8 mouse cellular contexts compared by ENCODE assay signal in genomic region chr7:139068182-139068623, GRCm38 (mm10). TPM values are rescaled to one million over a fixed set of nuclear protein-coding genes. Genes with fewer than 3 reads are reported as not detected.
A peak's percentile ranks its signal among the peaks of the same experiment; 100 is the strongest.
DNase-seq lines count a peak whose midpoint lies in the region; ATAC-seq and TF ChIP-seq lines count a peak whose summit lies in the region.

No protein-coding gene starts in this region.

- no peak overlapping the region for H3K4me3 ChIP-seq in limb, embryonic 11.5 days (ENCODE audit: low read depth, low read length)

- WGBS in limb, embryonic 11.5 days = 0% methylated on average over 2 of the region's 2 CpGs

- H3K27ac ChIP-seq in limb, embryonic 11.5 days (replicated peaks; ENCODE audit: low read depth, low read length) = no peak overlapping the region

- H3K36me3 ChIP-seq in limb, embryonic 11.5 days (ENCODE audit: control insufficient read depth, insufficient read depth, low read length) = no peaks in the 10 kb centered on the region

- H3K4me1 ChIP-seq in limb, embryonic 11.5 days (ENCODE audit: control insufficient read depth, insufficient read depth, low read length) = no peaks in the 10 kb centered on the region

- ATAC-seq in Patski = peak; percentile 78
- 0 out of 2 replicates have a peak, but pooled peaks have one; percentile 65 for ATAC-seq in limb, embryonic 11.5 days (ENCODE audit: insufficient number of reproducible peaks, low FRiP score, low TSS enrichment, low read depth)

- no peak overlapping the region for H3K9ac ChIP-seq in limb, embryonic 11.5 days (ENCODE audit: low read length)

- in situ Hi-C loops in Patski (cut with MboI; ENCODE audit: low pct_unique_long_range_greater_than_20kb) = no loop called here

- POLR2A ChIA-PET in Patski (lab: Charles Lee) = no interaction called here

- H3K27me3 ChIP-seq in Patski = peaks cover 4% of the 10 kb centered on the region
- no peaks in the 10 kb centered on the region for H3K27me3 ChIP-seq in limb, embryonic 11.5 days (ENCODE audit: control insufficient read depth, insufficient read depth, low read length)

- H3K4me2 ChIP-seq in limb, embryonic 11.5 days (ENCODE audit: low read depth, severe bottlenecking) = no peak overlapping the region

- H3K9me3 ChIP-seq in limb, embryonic 11.5 days (ENCODE audit: control insufficient read depth, low read length) = no peaks in the 10 kb centered on the region

- DNase-seq in 416B (ENCODE audit: low read depth) (peak; percentile 74), Patski (ENCODE audit: low read depth, low spot score) (peak; percentile 24)
- DNase-seq in cerebellum, postnatal 10 days = peak; percentile 92 to 95
- peak; percentile 84 to 87 for DNase-seq in frontal cortex, postnatal 36 days (ENCODE audit: low spot score in 2 of 2)
- DNase-seq in kidney, adult 18-20 months = peak; percentile 70
- DNase-seq in limb, embryonic 11.5 days (ENCODE audit: low spot score) = peak; percentile 89
- DNase-seq in natural killer cell, adult 2 months (ENCODE audit: low spot score in 2 of 2) = peak; percentile 32
- peak; percentile 89 for DNase-seq in testis, postnatal 10 days (ENCODE audit: low spot score)

- CTCF ChIA-PET in Patski (lab: Charles Lee) = interaction anchor here (0.6 to 1.6 kb wide), 4 partner anchors 10 to 157 kb away, joined by 3 to 6 read pairs (median 4); no protein-coding TSS in a partner anchor

- peak; percentile 89 for TF ChIP-seq CTCF in Patski (IDR thresholded peaks at IDR 0.05)

RNA-seq across cellular contexts. Expression of gene Dpysl4, which starts 17.6 kb away (rescaled TPM):
- not detected for polyA plus RNA-seq in Patski (2021)
- polyA plus RNA-seq in limb, embryonic 11.5 days (2014; fragmentation: Nextera tagmentation; extraction: Ambion mirVana) = 31.0 and 32.8 TPM in 2 replicates

Comparison
In these comparisons a context has a peak if more than half of its experiments do, and no peak if none do; other contexts are left out.
1. DNase-seq: peak in every context shown above with its lines; median percentile 94 in cerebellum, postnatal 10 days; 89 in limb, embryonic 11.5 days; 89 in testis, postnatal 10 days; 86 in frontal cortex, postnatal 36 days; 74 in 416B; 70 in kidney, adult 18-20 months; 32 in natural killer cell, adult 2 months; 24 in Patski.
2. RNA of gene Dpysl4, which starts 17.6 kb away (polyA plus RNA-seq): 31.0 to 32.8 TPM in limb, embryonic 11.5 days; not detected in Patski (single experiment); every median in the first group is over 10 times any median in the second.